Mouse (Mus musculus) stomach, embryonic 16.5 days (tissue): ENCODE measurements around the gene Cdk6. TPM values are rescaled to one million over a fixed set of nuclear protein-coding genes. Genes with fewer than 3 reads are reported as not detected.

ENCODE experiments used
- ATAC-seq: fragments of 200-750 bp; cut with Nextera tagmentation; 2 replicates; pipeline ENCODE4 v1.8.0; 2017; ENCODE audit warnings: moderate number of reproducible peaks, moderate TSS enrichment; ENCODE audit not compliant: insufficient read depth, low FRiP score
- H3K27ac ChIP-seq: fragments of 300-500 bp; sonication (generic); 2 replicates; pipeline ENCODE4 v1.5.1; 2014; ENCODE audit warnings: low read length
- H3K27me3 ChIP-seq: fragments of 300-500 bp; sonication (generic); 2 replicates; pipeline ENCODE4 v1.6.1; 2014; ENCODE audit warnings: low read length, control low read depth, mixed read lengths; ENCODE audit not compliant: control insufficient read depth, insufficient read depth
- H3K36me3 ChIP-seq: fragments of 300-500 bp; sonication (generic); 2 replicates; pipeline ENCODE4 v1.6.1; 2014; ENCODE audit warnings: low read length; ENCODE audit not compliant: control insufficient read depth, insufficient read depth
- H3K4me1 ChIP-seq: fragments of 300-500 bp; sonication (generic); 2 replicates; pipeline ENCODE4 v1.6.1; 2014; ENCODE audit warnings: low read length, control low read depth, mixed read lengths; ENCODE audit not compliant: control insufficient read depth, insufficient read depth
- H3K4me2 ChIP-seq: fragments of 300-500 bp; sonication (generic); 2 replicates; pipeline ENCODE4 v1.6.1; 2014; ENCODE audit warnings: low read depth, low read length, mixed read lengths
- H3K4me3 ChIP-seq: fragments of 300-500 bp; sonication (generic); replicated peaks from 2 replicates; pipeline ENCODE4 v1.5.1; 2014; ENCODE audit warnings: mild to moderate bottlenecking, low read length
- H3K9ac ChIP-seq: fragments of 300-500 bp; sonication (generic); 2 replicates; pipeline ENCODE4 v1.6.1; 2014; ENCODE audit warnings: low read length
- H3K9me3 ChIP-seq: fragments of 300-500 bp; sonication (generic); replicated peaks from 2 replicates; pipeline ENCODE4 v1.6.1; 2016; ENCODE audit warnings: low read length, control low read depth; ENCODE audit not compliant: control insufficient read depth
- WGBS: fragments of 180-500 bp; shearing (Covaris S2); extraction: QIAGEN DNeasy Blood & Tissue Kit; methylation state at CpG from one replicate; pipeline ENCODE4 v1.1.7; 2014; 5-methylcytosine and 5-hydroxymethylcytosine counted together
- polyA plus RNA-seq: library from polyadenylated mRNA; unstranded; fragments of >200 nt; fragmentation: Nextera tagmentation; extraction: Ambion mirVana; gene quantifications from 2 replicates; pipeline ENCODE4 v1.2.1, GENCODE M21; 2015

Gene Cdk6
- polyA plus RNA-seq, 1 experiment from 2014 or later, result 25.9 TPM

DNA sequence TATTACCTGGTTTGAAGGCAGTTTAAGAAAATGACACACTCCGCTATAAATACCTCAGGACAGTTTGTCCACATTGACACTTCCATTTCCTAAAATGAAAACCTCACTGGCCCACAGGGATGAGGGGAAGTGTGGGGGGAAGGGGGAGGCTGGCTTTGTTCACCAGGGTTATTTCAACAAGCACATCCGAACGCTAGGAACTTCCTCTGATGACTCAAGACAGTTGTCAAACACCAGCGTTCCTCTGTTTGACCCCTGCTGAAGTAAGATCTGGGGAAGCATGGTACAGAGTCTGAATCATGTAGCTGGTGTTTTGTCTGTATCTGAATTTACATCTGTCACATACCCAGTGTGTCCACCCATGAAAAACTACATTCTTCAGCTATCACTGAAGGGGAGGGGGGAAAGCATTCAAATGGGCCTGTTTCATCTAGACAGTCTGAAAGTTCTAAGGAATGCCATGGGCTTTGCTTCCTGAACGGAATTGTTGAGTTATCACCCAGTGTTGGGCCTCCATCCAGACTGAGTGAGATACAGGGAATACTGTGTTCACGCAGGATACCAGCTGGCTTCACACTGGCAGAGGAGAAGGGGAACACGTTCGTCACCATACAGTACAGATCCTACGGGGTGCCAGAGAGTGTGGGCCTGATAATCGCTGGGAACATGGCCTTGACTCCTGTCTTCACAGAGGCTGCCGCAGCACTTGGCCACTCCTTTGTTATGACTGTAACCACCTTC, 161.5 kb downstream of the Cdk6 start:
- ATAC-seq, result peak; percentile 44; the same call in 1 of the 2 replicates
- Histone ChIP-seq H3K27ac (no peak overlapping the region), H3K9ac (no peak overlapping the region), H3K27me3 (no peaks in the 10 kb centered on the region), H3K4me1 (peaks cover 12% of the 10 kb centered on the region; the same call in 1 of the 2 replicates), H3K4me3 (no peak overlapping the region), H3K36me3 (no peaks in the 10 kb centered on the region), H3K4me2 (no peak overlapping the region), H3K9me3 (no peaks in the 10 kb centered on the region)
- WGBS, result 40% methylated on average over 11 of the region's 11 CpGs

DNA sequence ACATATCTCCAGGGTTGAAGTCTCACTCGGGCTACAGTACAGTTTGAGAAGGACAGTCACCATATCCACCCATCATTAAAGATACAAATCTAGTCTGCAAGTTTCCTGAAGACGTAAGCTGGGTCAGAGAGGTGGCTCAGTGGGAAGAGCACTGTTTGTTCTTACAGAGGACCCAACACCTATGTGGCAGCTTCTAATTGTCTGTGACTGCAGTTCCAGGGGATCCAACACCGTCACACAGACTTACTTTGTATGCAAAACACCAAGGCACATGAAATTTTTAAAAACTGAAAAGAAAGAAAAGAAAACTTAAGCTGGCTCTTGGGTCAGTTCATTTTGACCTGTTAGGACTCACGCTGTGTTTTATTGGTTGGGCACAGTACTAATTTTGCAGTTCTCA, 162.1 kb downstream of the Cdk6 start:
- Histone ChIP-seq H3K27ac (no peak overlapping the region), H3K4me1 (peaks cover 12% of the 10 kb centered on the region; the same call in 1 of the 2 replicates), H3K27me3 (no peaks in the 10 kb centered on the region), H3K9ac (no peak overlapping the region), H3K36me3 (no peaks in the 10 kb centered on the region), H3K9me3 (no peaks in the 10 kb centered on the region), H3K4me2 (no peak overlapping the region), H3K4me3 (no peak overlapping the region)
- ATAC-seq, result no peak
- WGBS, result 76% methylated on average over 4 of the region's 4 CpGs

DNA sequence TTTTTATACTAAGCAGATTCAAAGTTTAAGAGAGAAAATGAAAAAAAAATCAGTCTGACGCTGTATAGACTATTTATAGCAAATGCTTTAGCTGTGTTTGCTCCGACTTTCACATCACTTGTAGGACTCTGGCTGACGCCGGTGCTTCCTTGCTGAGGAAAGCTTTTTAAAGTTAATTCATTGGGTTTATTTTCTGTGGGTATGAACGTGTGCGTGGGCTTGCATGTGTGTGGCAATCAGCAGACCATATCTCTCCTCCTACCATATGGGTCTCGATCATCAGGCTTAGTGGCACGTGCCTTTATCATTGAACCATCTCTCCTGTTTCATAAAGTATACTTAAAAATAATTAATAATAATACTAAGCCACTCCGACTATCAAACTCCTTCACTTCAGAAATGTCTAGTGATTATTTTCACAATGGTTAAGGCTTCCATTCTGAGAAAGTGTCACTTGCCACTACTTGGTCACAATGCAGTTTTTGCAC, 162.6 kb downstream of the Cdk6 start:
- no peak for ATAC-seq
- Histone ChIP-seq H3K4me1 (peaks cover 12% of the 10 kb centered on the region; the same call in 1 of the 2 replicates), H3K36me3 (no peaks in the 10 kb centered on the region), H3K4me3 (no peak overlapping the region), H3K27me3 (no peaks in the 10 kb centered on the region), H3K4me2 (no peak overlapping the region), H3K9ac (no peak overlapping the region), H3K27ac (no peak overlapping the region), H3K9me3 (no peaks in the 10 kb centered on the region)
- 76% methylated on average over 9 of the region's 9 CpGs for WGBS

DNA sequence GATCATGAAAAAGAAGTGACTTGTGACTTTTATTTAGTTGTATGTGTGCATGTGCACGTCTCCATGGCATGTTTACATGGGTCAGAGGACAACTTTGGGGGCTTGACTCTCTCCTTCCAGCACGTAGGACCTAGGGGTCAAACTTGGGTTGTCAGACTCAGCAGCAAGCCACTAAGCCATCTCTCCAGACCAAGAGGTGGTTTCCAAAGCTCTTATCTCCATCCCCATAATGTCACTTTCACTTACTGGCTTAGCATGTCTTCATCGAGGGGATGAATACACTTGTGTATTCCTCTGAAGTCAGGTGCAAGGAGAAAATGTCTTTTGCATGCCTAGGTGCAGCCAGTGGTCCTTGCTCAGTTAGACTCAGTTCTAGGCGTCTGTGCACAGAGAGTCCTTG, 163.2 kb downstream of the Cdk6 start:
- no peak overlapping the region for H3K27ac ChIP-seq
- no peak overlapping the region for H3K9ac ChIP-seq
- peaks cover 12% of the 10 kb centered on the region; the same call in 1 of the 2 replicates for H3K4me1 ChIP-seq
- H3K36me3 ChIP-seq, result no peaks in the 10 kb centered on the region
- no peak for ATAC-seq
- no peaks in the 10 kb centered on the region for H3K9me3 ChIP-seq
- H3K27me3 ChIP-seq, result no peaks in the 10 kb centered on the region
- 73% methylated on average over 4 of the region's 4 CpGs for WGBS
- H3K4me3 ChIP-seq, result no peak overlapping the region
- no peak overlapping the region for H3K4me2 ChIP-seq

DNA sequence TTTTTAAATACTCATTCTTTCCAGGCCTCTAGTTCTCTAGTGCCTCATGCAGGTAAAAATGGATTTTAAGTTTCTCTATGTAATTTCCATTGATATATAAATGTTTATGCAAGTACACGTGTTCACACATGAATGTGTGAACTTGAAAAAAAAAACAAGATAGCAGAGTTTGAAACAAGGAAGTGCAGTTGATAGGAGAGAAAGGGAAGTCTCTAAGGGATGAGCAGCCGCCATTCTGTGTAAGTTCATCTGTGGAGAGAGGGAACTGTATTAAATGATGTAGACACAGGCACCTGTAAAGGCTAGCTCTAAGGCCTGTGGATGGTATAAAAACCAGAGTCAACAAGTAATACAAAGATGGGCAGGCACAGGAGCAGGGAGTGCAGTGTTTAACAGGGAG, 164.3 kb downstream of the Cdk6 start:
- Histone ChIP-seq H3K4me2 (no peak overlapping the region), H3K27ac (no peak overlapping the region), H3K9me3 (no peaks in the 10 kb centered on the region), H3K4me1 (peaks cover 12% of the 10 kb centered on the region; the same call in 1 of the 2 replicates), H3K36me3 (no peaks in the 10 kb centered on the region), H3K4me3 (no peak overlapping the region), H3K9ac (no peak overlapping the region), H3K27me3 (no peaks in the 10 kb centered on the region)
- WGBS, result 75% methylated on average over 2 of the region's 2 CpGs
- no peak for ATAC-seq

DNA sequence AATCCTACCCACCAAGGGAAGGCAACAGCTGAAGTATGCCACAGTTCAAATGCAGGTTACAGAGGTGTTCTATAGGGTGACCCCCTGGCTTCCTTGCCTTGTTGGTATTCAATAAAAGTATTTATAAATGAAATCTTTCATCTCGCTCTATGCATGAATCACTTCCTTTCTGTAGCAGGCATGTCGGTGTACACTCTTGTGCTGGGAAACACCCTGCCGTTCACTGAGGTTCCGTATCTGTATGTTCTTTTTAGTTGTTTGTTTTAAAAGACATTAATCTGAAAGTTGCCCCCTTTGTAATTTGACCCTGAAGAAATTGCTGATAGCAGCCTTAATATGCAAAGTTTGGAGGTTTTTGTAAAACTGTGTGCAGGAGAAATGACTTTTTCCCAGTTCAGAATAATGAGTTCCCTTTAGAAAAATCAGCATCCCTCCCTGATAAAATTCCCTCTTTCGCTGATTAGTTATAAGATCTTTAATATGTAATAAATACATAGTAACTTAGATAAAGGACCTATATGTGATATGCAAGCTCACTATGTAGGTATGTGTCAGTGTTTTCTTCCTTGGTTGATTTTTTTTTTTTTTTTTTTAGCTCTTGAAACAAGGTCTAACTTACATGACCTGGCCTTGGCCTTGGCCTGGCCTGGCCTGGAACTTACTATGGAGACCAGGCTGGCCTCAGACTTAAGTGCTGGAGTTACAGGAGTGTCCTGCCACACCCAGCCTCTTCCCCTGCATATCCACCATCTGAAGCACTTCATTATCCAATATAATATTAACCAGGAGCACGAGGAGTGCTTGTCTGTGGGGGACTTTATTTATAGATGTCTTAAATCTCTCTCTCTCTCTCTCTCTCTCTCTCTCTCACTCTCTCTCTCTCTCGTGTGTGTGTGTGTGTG, 167.4 kb downstream of the Cdk6 start:
- Histone ChIP-seq H3K4me2 (no peak overlapping the region), H3K9me3 (no peaks in the 10 kb centered on the region), H3K4me1 (peaks cover 7% of the 10 kb centered on the region), H3K27ac (no peak overlapping the region), H3K27me3 (no peaks in the 10 kb centered on the region), H3K36me3 (no peaks in the 10 kb centered on the region), H3K4me3 (no peak overlapping the region), H3K9ac (no peak overlapping the region)
- 37% methylated on average over 7 of the region's 7 CpGs for WGBS
- no peak for ATAC-seq

DNA sequence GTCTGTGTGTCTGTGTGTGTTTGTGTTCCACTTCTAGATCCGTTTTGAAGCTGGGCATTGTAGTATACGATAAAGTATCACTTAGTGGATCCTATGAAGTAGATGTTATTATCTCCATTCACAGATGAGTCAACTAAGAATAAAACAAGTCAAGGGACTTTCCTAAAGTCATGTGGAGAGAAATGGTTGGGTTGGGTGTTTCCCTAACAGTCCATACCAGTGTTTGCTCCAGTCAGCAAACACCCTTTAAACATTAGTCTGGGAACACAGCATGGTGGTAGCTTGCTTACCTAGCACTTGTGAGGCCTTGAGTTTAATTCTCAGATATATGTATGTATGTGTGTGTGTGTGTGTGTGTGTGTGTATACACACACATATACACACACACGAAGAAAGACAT, 168.2 kb downstream of the Cdk6 start:
- H3K4me2 ChIP-seq, result no peak overlapping the region
- no peaks in the 10 kb centered on the region for H3K9me3 ChIP-seq
- peaks cover 7% of the 10 kb centered on the region for H3K4me1 ChIP-seq
- no peak overlapping the region for H3K27ac ChIP-seq
- H3K9ac ChIP-seq, result no peak overlapping the region
- no peak overlapping the region for H3K4me3 ChIP-seq
- ATAC-seq, result no peak
- no peaks in the 10 kb centered on the region for H3K27me3 ChIP-seq
- WGBS, result 74% methylated on average over 3 of the region's 3 CpGs
- no peaks in the 10 kb centered on the region for H3K36me3 ChIP-seq

DNA sequence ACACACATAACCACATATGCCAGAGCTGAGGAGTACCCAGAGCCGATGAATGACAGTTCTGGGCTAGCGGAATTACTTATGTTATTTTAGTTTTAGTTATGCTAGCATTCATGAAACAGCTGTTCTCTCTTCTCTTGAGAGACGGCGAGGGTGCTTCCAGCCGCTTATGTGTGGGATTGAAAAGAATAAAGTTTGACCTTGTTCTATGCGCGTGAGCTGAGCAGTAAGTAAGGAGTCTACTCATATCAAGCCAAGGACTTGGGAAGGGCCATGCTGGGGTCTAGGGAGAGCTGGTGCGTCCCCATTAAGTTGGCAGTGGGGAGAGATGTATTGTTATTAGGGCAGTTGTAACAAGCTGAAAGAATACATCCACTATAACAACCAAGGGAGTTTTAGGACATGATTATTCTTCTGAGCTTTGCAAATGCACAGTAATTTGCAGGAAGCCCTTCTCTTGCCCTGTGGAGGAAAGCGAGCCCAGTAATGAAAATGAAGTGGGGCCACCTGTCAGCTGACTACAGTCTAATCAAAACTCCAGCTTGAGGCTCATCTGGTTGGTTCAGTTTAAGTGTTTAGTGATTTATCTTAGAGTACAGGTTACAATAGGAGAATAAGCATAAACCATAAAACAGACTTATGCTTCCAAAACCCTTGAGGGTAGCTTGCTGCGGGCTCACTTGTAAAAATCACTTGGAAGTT, 170.0 kb downstream of the Cdk6 start:
- Histone ChIP-seq H3K27me3 (no peaks in the 10 kb centered on the region), H3K4me1 (peaks cover 7% of the 10 kb centered on the region), H3K9me3 (no peaks in the 10 kb centered on the region), H3K36me3 (no peaks in the 10 kb centered on the region), H3K9ac (no peak overlapping the region), H3K4me2 (no peak overlapping the region), H3K4me3 (no peak overlapping the region), H3K27ac (no peak overlapping the region)
- WGBS, result 49% methylated on average over 10 of the region's 10 CpGs
- ATAC-seq, result no peak
